Mouse (Mus musculus) liver, embryonic 16.5 days (tissue): ENCODE results near the gene Frrs1. TPM values are rescaled to one million over a fixed set of nuclear protein-coding genes. Genes with fewer than 3 reads are reported as not detected.

ENCODE experiments used
- ATAC-seq: fragments of 200-750 bp; cut with Nextera tagmentation; 2 replicates; pipeline ENCODE4 v1.8.0; 2017; ENCODE audit warnings: low read depth, mild to moderate bottlenecking, moderate number of reproducible peaks, moderate library complexity
- H3K27ac ChIP-seq: fragments of 300-500 bp; sonication (generic); 2 replicates; pipeline ENCODE4 v1.5.1; 2014; ENCODE audit warnings: mild to moderate bottlenecking, low read length
- H3K27me3 ChIP-seq: fragments of 300-500 bp; sonication (generic); 2 replicates; pipeline ENCODE4 v1.6.1; 2014; ENCODE audit warnings: low read depth, low read length, mixed read lengths; ENCODE audit not compliant: control insufficient read depth, insufficient read depth
- H3K36me3 ChIP-seq: fragments of 300-500 bp; sonication (generic); 2 replicates; pipeline ENCODE4 v1.6.1; 2014; ENCODE audit warnings: mild to moderate bottlenecking; ENCODE audit not compliant: control insufficient read depth, insufficient read depth
- H3K4me1 ChIP-seq: fragments of 300-500 bp; sonication (generic); 2 replicates; pipeline ENCODE4 v1.6.1; 2014; ENCODE audit warnings: low read depth, low read length, mixed read lengths; ENCODE audit not compliant: control insufficient read depth
- H3K4me2 ChIP-seq: fragments of 300-500 bp; sonication (generic); 2 replicates; pipeline ENCODE4 v1.6.1; 2014; ENCODE audit warnings: low read depth, low read length, mixed read lengths
- H3K4me3 ChIP-seq: fragments of 300-500 bp; sonication (generic); 2 replicates; pipeline ENCODE4 v1.5.1; 2014; ENCODE audit warnings: low read depth, mild to moderate bottlenecking, low read length
- H3K9ac ChIP-seq: fragments of 300-500 bp; sonication (generic); 2 replicates; pipeline ENCODE4 v1.6.1; 2014; ENCODE audit warnings: low read depth, low read length
- H3K9me3 ChIP-seq: fragments of 300-500 bp; sonication (generic); replicated peaks from 2 replicates; pipeline ENCODE4 v1.6.1; 2016; ENCODE audit warnings: low read length; ENCODE audit not compliant: control insufficient read depth
- WGBS: fragments of 180-500 bp; shearing (Covaris S2); extraction: QIAGEN DNeasy Blood & Tissue Kit; methylation state at CpG from one replicate; pipeline ENCODE4 v1.1.7; 2014; ENCODE audit not compliant: insufficient replicate concordance; 5-methylcytosine and 5-hydroxymethylcytosine counted together
- polyA plus RNA-seq: library from polyadenylated mRNA; unstranded; fragments of >200 nt; fragmentation: Nextera tagmentation; extraction: Ambion mirVana; gene quantifications from 2 replicates; pipeline ENCODE4 v1.2.1, GENCODE M21; 2015

Gene Frrs1
- polyA plus RNA-seq, 1 experiment from 2014 or later, result 51.8 TPM

DNA sequence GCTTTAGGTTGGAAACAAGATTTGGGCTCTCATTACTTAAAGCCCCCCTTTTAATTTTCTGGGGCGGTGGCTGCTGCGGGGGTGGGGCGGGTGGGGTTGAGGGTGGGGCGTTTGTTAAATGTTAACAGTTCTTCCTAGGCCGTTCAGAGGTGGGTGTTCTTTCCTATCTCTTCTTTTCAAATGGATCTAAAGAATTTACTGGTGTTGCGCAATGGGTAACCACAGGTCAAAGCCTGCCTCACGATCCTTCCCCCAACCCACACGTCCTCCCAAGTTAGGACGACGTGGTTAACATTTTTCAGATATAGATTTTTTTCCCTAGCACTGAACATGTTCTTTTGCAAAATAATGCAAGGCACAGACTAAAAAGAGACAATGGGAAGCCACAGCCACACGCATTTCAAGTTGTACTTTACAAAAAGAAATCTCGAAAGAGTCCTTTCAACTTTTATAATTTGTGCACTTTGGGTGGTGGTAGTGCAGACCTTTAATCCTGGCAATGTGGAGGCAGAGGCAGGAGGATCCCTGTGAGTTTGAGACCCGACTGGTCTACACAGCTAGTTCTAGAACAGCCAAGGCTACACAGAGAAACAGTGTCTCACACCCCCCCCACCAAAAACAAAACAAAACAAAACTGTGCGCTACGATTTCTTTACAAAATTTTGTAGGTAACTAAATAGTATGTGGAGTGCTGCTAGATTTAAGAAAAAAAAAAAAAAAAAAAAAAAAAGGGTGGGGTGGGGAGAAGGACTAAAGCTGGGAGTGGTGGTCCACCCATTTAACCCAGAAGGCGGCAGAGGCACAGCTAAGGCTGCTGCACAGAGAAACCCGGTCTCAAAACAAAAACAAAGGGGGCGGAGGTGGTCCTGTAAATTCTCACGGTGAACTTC is 1.3 kb downstream of the Frrs1 start:
- peak; percentile 61 for ATAC-seq
- peak overlapping the region; percentile 90 for H3K9ac ChIP-seq
- peaks cover 47% of the 10 kb centered on the region for H3K4me1 ChIP-seq
- H3K27ac ChIP-seq, result peak overlapping the region; percentile 96
- H3K36me3 ChIP-seq, result no peaks in the 10 kb centered on the region
- H3K9me3 ChIP-seq, result no peaks in the 10 kb centered on the region
- WGBS, result 6% methylated on average over 19 of the region's 19 CpGs
- peak overlapping the region; percentile 79 for H3K4me2 ChIP-seq
- peak overlapping the region; percentile 87 for H3K4me3 ChIP-seq
- no peaks in the 10 kb centered on the region for H3K27me3 ChIP-seq

DNA sequence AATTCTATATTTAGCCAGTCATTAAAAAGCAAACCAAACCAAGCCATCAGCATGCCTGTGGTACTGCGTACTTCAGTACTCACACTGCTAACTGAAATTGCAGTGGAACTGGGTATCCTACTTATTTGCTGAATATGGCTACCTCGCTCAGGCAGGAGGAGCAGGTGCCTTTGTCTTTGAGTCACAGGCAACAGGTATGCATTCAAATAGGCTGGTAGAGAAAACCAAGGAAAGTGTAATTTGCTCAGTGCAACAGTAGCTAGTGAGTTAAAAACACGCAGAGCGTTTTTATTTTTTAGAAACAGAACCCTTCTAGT is 1.9 kb downstream of the Frrs1 start:
- Histone ChIP-seq H3K36me3 (peaks cover 3% of the 10 kb centered on the region), H3K4me1 (peaks cover 46% of the 10 kb centered on the region), H3K4me2 (peak overlapping the region; percentile 79), H3K4me3 (peak overlapping the region; percentile 87), H3K27ac (peak overlapping the region; percentile 96), H3K9me3 (no peaks in the 10 kb centered on the region), H3K9ac (peak overlapping the region; percentile 90), H3K27me3 (no peaks in the 10 kb centered on the region)
- WGBS, result under 1% methylated on average over 4 of the region's 4 CpGs
- no peak for ATAC-seq

GRCm38 (mm10) chr3:116861540-116862067 is 2.3 kb downstream of the Frrs1 start:
- H3K4me1 ChIP-seq, result peaks cover 46% of the 10 kb centered on the region
- no peaks in the 10 kb centered on the region for H3K27me3 ChIP-seq
- peak overlapping the region; percentile 87 for H3K4me3 ChIP-seq
- H3K9me3 ChIP-seq, result no peaks in the 10 kb centered on the region
- ATAC-seq, result peak; percentile 49
- peak overlapping the region; percentile 90 for H3K9ac ChIP-seq
- peaks cover 4% of the 10 kb centered on the region for H3K36me3 ChIP-seq
- peak overlapping the region; percentile 79 for H3K4me2 ChIP-seq
- H3K27ac ChIP-seq, result peak overlapping the region; percentile 96
- WGBS, result under 1% methylated on average over 25 of the region's 25 CpGs

- peaks cover 45% of the 10 kb centered on the region for H3K4me1 ChIP-seq
- peak overlapping the region; percentile 62 for H3K9ac ChIP-seq
- no peak for ATAC-seq
- H3K27me3 ChIP-seq, result no peaks in the 10 kb centered on the region
- H3K27ac ChIP-seq, result peak overlapping the region; percentile 49; the same call in 1 of the 2 replicates
- no peaks in the 10 kb centered on the region for H3K9me3 ChIP-seq
- H3K4me3 ChIP-seq, result peak overlapping the region; percentile 87
- peak overlapping the region; percentile 79 for H3K4me2 ChIP-seq
- WGBS, result 33% methylated on average over 1 of the region's 1 CpGs
- peaks cover 11% of the 10 kb centered on the region for H3K36me3 ChIP-seq
These were observed 3.4 kb downstream of the Frrs1 start for GRCm38 (mm10) chr3:116862621-116863020.

- H3K4me2 ChIP-seq, result peak overlapping the region; percentile 59
- H3K4me1 ChIP-seq, result peaks cover 30% of the 10 kb centered on the region
- peak overlapping the region; percentile 3; the same call in 1 of the 2 replicates for H3K27ac ChIP-seq
- H3K27me3 ChIP-seq, result no peaks in the 10 kb centered on the region
- peaks cover 17% of the 10 kb centered on the region for H3K36me3 ChIP-seq
- no peak for ATAC-seq
- H3K9me3 ChIP-seq, result no peaks in the 10 kb centered on the region
- WGBS, result 47% methylated on average over 5 of the region's 5 CpGs
- peak overlapping the region; percentile 51 for H3K4me3 ChIP-seq
- H3K9ac ChIP-seq, result peak overlapping the region; percentile 5; the same call in 1 of the 2 replicates
These were observed 5.2 kb downstream of the Frrs1 start for GRCm38 (mm10) chr3:116864421-116864820.

DNA sequence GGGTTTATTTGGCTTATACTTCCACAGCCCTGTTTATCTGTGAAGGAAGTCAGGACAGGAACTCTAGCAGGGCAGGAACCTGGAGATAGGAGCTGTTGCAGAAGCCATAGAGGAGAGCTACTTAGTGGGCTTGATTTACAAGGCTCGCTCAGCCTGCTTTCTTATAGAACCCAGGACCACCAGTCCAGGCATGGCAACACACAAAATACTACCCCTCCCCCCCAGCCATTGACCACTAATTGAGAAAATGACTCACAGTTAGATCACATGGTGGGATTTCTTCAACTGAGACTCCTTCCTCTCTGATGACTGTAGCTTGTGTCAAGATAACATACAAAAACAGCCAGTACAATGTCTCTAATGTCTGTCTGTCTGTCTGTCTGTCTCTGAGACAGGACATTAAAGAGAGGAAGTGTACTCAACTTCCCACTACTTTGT is 6.0 kb downstream of the Frrs1 start:
- Histone ChIP-seq H3K4me1 (peaks cover 25% of the 10 kb centered on the region), H3K9me3 (no peaks in the 10 kb centered on the region), H3K27ac (peak overlapping the region; percentile 58), H3K4me2 (peak overlapping the region; percentile 46), H3K4me3 (peak overlapping the region; percentile 23), H3K36me3 (peaks cover 22% of the 10 kb centered on the region), H3K9ac (peak overlapping the region; percentile 5), H3K27me3 (no peaks in the 10 kb centered on the region)
- ATAC-seq, result peak; percentile 23
- WGBS, result 21% methylated on average over 1 of the region's 1 CpGs

DNA sequence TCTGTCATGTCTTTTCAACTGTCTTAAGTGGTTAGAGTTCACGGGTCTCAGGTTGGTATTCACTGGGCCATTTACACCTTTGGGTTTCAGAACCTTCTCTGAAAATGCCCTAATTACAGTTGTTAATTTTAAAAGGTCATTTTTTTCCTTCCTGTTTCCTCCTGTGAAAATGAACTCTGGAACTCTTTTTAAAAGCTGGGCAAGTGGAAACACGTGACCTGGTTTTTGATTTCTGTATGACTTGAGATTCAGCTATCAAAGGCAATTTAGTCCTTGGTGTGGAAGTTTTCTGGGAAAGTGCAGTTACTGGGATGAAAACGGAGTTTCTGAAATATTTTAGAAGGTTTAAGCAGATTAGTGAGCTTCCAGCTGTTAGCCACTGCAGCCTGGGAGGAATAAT is 11.1 kb downstream of the Frrs1 start:
- no peak overlapping the region for H3K9ac ChIP-seq
- peaks cover 31% of the 10 kb centered on the region for H3K36me3 ChIP-seq
- H3K27ac ChIP-seq, result no peak overlapping the region
- ATAC-seq, result no peak
- no peak overlapping the region for H3K4me2 ChIP-seq
- peaks cover 5% of the 10 kb centered on the region for H3K4me1 ChIP-seq
- WGBS, result 74% methylated on average over 3 of the region's 3 CpGs
- no peak overlapping the region for H3K4me3 ChIP-seq
- no peaks in the 10 kb centered on the region for H3K9me3 ChIP-seq
- H3K27me3 ChIP-seq, result no peaks in the 10 kb centered on the region

DNA sequence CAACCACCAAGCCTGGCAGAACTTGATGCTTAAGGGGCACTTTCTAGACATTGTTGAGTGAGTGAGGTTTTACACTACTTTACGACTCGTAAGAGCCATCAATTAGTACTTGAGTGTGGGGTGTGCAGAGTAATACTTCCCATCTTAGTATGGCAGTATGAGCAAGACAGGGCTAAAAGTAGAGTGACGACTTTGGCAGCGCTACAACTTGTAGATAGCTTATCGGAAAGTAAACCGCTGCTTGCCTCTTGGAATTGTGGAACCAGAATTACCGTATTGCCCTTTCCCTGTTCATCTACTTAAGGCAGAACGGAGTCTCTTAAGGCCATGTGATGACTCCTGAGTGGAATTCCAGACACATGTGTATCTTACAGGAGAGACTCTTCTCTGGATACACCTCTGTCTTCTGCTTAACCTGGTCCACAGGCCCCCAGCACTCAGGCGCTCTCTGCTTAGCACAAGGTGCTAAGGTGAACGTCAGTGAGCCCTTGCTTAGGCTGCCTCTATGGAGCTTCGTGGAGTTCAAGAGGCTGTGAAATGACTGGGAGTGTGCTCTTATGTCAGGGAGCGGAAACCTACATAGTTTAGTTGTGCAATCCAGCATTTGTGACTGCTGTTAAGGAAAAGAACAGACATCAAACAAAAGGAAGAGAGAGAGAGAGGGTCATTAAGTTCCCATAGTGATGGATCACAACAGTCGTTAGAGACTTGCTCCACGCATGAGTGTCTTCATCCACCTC is 23.1 kb downstream of the Frrs1 start:
- Histone ChIP-seq H3K27me3 (no peaks in the 10 kb centered on the region), H3K36me3 (peaks cover 73% of the 10 kb centered on the region), H3K9ac (no peak overlapping the region), H3K27ac (no peak overlapping the region), H3K4me1 (no peaks in the 10 kb centered on the region), H3K4me3 (no peak overlapping the region), H3K4me2 (no peak overlapping the region), H3K9me3 (no peaks in the 10 kb centered on the region)
- 88% methylated on average over 14 of the region's 14 CpGs for WGBS
- no peak for ATAC-seq
